Mouse (Mus musculus) neutrophil, adult 5-6 weeks (primary cell): ENCODE measurements around the gene Lsamp. TPM values are rescaled to one million over a fixed set of nuclear protein-coding genes. Genes with fewer than 3 reads are reported as not detected.

Experiments used
- ATAC-seq: fragments of 151-379, 151-347 bp; 2 replicates; pipeline ENCODE4 v1.8.0; 2017; ENCODE audit warnings: mild to moderate bottlenecking, moderate TSS enrichment; ENCODE audit not compliant: insufficient number of reproducible peaks, poor library complexity, low FRiP score, severe bottlenecking; ENCODE audit errors: extremely low read depth
- total RNA-seq: library from RNA; stranded (forward); fragments of 200-1000 nt; gene quantifications from 2 replicates; pipeline ENCODE4 v1.2.3, GENCODE M21; 2017

Lsamp gene
- total RNA-seq, 1 experiment from 2014 or later: 0.12 TPM

GRCm38 (mm10) chr16:40233066-40233465 lies 248.9 kb downstream of the Lsamp start:
- no peak for ATAC-seq

GRCm38 (mm10) chr16:40234151-40234895 lies 250.2 kb downstream of the Lsamp start:
- no peak for ATAC-seq

GRCm38 (mm10) chr16:40271859-40272258 lies 287.7 kb downstream of the Lsamp start:
- no peak for ATAC-seq

- ATAC-seq: no peak
Observed at GRCm38 (mm10) chr16:40290132-40290531, 306.0 kb downstream of the Lsamp start.

- ATAC-seq: no peak
Observed at GRCm38 (mm10) chr16:40294296-40294882, 310.2 kb downstream of the Lsamp start.

GRCm38 (mm10) chr16:40295240-40295639 lies 311.1 kb downstream of the Lsamp start:
- no peak for ATAC-seq

GRCm38 (mm10) chr16:40307666-40308065 lies 323.5 kb downstream of the Lsamp start:
- no peak for ATAC-seq

GRCm38 (mm10) chr16:40316199-40316598 lies 332.0 kb downstream of the Lsamp start:
- ATAC-seq: no peak

- no peak for ATAC-seq
Observed at GRCm38 (mm10) chr16:40324811-40325210, 340.6 kb downstream of the Lsamp start.

- ATAC-seq: no peak
Observed at GRCm38 (mm10) chr16:40328249-40328820, 344.2 kb downstream of the Lsamp start.

GRCm38 (mm10) chr16:40369677-40370076 lies 385.5 kb downstream of the Lsamp start:
- ATAC-seq: no peak

GRCm38 (mm10) chr16:40371291-40371690 lies 387.1 kb downstream of the Lsamp start:
- ATAC-seq: no peak

GRCm38 (mm10) chr16:40375314-40375713 lies 391.2 kb downstream of the Lsamp start:
- ATAC-seq: no peak

GRCm38 (mm10) chr16:40377129-40377799 lies 393.1 kb downstream of the Lsamp start:
- no peak for ATAC-seq

- ATAC-seq: no peak
Observed at GRCm38 (mm10) chr16:40392106-40392505, 407.9 kb downstream of the Lsamp start.

GRCm38 (mm10) chr16:40399531-40399930 lies 415.4 kb downstream of the Lsamp start:
- no peak for ATAC-seq

GRCm38 (mm10) chr16:40434280-40434679 lies 450.1 kb downstream of the Lsamp start:
- no peak for ATAC-seq

- ATAC-seq: no peak
Observed at GRCm38 (mm10) chr16:40436415-40436814, 452.3 kb downstream of the Lsamp start.

GRCm38 (mm10) chr16:40437879-40438278 lies 453.7 kb downstream of the Lsamp start:
- ATAC-seq: no peak

GRCm38 (mm10) chr16:40438876-40439275 lies 454.7 kb downstream of the Lsamp start:
- no peak for ATAC-seq
